Mouse (Mus musculus): ENCODE measurements around the gene Lsp1. TPM values are rescaled to one million over a fixed set of nuclear protein-coding genes. Genes with fewer than 3 reads are reported as not detected.

Lsp1 gene
- polyA plus RNA-seq, 1 experiment from 2014 or later, result 49.3 TPM

- Histone ChIP-seq H3K9me3 (replicated peaks) (no peaks in the 10 kb centered on the region), H3K27me3 (no peaks in the 10 kb centered on the region), H3K4me3 (replicated peaks) (0 out of 2 replicates have a peak overlapping the region, but pooled peaks have one; percentile 6), H3K4me2 (replicated peaks) (no peak overlapping the region), H3K4me1 (peaks cover 61% of the 10 kb centered on the region), H3K36me3 (no peaks in the 10 kb centered on the region), H3K27ac (replicated peaks) (peak overlapping the region; percentile 55; the same call in 1 of the 2 replicates), H3K9ac (no peak overlapping the region)
- 80% methylated on average over 13 of the region's 13 CpGs for WGBS
- no peak for ATAC-seq (ENCODE audit: insufficient number of reproducible peaks, low FRiP score, low TSS enrichment, low read depth)
Measured at GRCm38 (mm10) chr7:142476795-142477452, 16.3 kb downstream of the Lsp1 start.

- no peak overlapping the region for H3K9ac ChIP-seq
- H3K9me3 ChIP-seq (replicated peaks), result no peaks in the 10 kb centered on the region
- H3K4me1 ChIP-seq, result peaks cover 61% of the 10 kb centered on the region
- H3K36me3 ChIP-seq, result no peaks in the 10 kb centered on the region
- no peaks in the 10 kb centered on the region for H3K27me3 ChIP-seq
- H3K4me3 ChIP-seq (replicated peaks), result no peak overlapping the region
- H3K4me2 ChIP-seq (replicated peaks), result no peak overlapping the region
- WGBS, result 86% methylated on average over 6 of the region's 6 CpGs
- ATAC-seq (ENCODE audit: insufficient number of reproducible peaks, low FRiP score, low TSS enrichment, low read depth), result no peak
- peak overlapping the region; percentile 29; the same call in 1 of the 2 replicates for H3K27ac ChIP-seq (replicated peaks)
Measured at GRCm38 (mm10) chr7:142478001-142478400, 17.4 kb downstream of the Lsp1 start.

GRCm38 (mm10) chr7:142478574-142478973 lies 18.0 kb downstream of the Lsp1 start:
- Histone ChIP-seq H3K9me3 (replicated peaks) (no peaks in the 10 kb centered on the region), H3K36me3 (no peaks in the 10 kb centered on the region), H3K9ac (no peak overlapping the region), H3K27me3 (no peaks in the 10 kb centered on the region), H3K4me3 (replicated peaks) (no peak overlapping the region), H3K27ac (replicated peaks) (peak overlapping the region; percentile 29; the same call in 1 of the 2 replicates), H3K4me1 (peaks cover 65% of the 10 kb centered on the region), H3K4me2 (replicated peaks) (no peak overlapping the region)
- ATAC-seq (ENCODE audit: insufficient number of reproducible peaks, low FRiP score, low TSS enrichment, low read depth), result no peak
- WGBS, result 81% methylated on average over 2 of the region's 2 CpGs

- H3K4me1 ChIP-seq, result peaks cover 72% of the 10 kb centered on the region
- no peaks in the 10 kb centered on the region for H3K27me3 ChIP-seq
- peak overlapping the region; percentile 98; the same call in 1 of the 2 replicates for H3K27ac ChIP-seq (replicated peaks)
- no peak overlapping the region for H3K4me3 ChIP-seq (replicated peaks)
- H3K9me3 ChIP-seq (replicated peaks), result no peaks in the 10 kb centered on the region
- no peak for ATAC-seq (ENCODE audit: insufficient number of reproducible peaks, low FRiP score, low TSS enrichment, low read depth)
- no peak overlapping the region for H3K4me2 ChIP-seq (replicated peaks)
- H3K9ac ChIP-seq, result no peak overlapping the region
- H3K36me3 ChIP-seq, result no peaks in the 10 kb centered on the region
Measured at GRCm38 (mm10) chr7:142479307-142479706, 18.7 kb downstream of the Lsp1 start.

- Histone ChIP-seq H3K27ac (replicated peaks) (peak overlapping the region; percentile 98; the same call in 1 of the 2 replicates), H3K4me3 (replicated peaks) (no peak overlapping the region), H3K9ac (no peak overlapping the region), H3K9me3 (replicated peaks) (no peaks in the 10 kb centered on the region), H3K4me2 (replicated peaks) (no peak overlapping the region), H3K36me3 (no peaks in the 10 kb centered on the region), H3K4me1 (peaks cover 74% of the 10 kb centered on the region), H3K27me3 (no peaks in the 10 kb centered on the region)
- 89% methylated on average over 3 of the region's 3 CpGs for WGBS
- no peak for ATAC-seq (ENCODE audit: insufficient number of reproducible peaks, low FRiP score, low TSS enrichment, low read depth)
Measured at GRCm38 (mm10) chr7:142479886-142480285, 19.3 kb downstream of the Lsp1 start.

- ATAC-seq (ENCODE audit: insufficient number of reproducible peaks, low FRiP score, low TSS enrichment, low read depth), result no peak
- Histone ChIP-seq H3K4me3 (replicated peaks) (no peak overlapping the region), H3K27me3 (no peaks in the 10 kb centered on the region), H3K27ac (replicated peaks) (peak overlapping the region; percentile 98), H3K36me3 (no peaks in the 10 kb centered on the region), H3K9ac (no peak overlapping the region), H3K9me3 (replicated peaks) (no peaks in the 10 kb centered on the region), H3K4me2 (replicated peaks) (no peak overlapping the region), H3K4me1 (peaks cover 75% of the 10 kb centered on the region)
- 83% methylated on average over 3 of the region's 3 CpGs for WGBS
Measured at GRCm38 (mm10) chr7:142480661-142481060, 20.1 kb downstream of the Lsp1 start.

DNA sequence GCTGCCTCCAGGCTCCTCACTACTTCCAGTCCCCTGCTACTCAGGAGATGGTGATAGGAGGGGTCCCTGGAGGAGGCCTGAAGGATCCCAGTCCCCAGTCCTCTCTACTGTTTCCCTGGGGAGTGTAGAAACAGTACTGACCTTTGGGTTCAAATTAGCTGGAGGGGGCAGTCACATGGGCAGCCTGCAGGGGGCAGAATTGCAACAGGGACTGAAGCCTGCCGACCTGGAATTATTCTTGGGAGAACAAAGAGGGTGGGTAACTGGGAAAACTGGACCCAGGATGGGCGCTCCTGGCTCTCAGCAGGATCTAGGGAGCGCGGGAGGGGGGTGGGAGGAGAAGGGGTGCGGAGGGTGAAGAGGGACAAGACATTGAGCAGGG lies 20.6 kb downstream of the Lsp1 start:
- Histone ChIP-seq H3K27me3 (no peaks in the 10 kb centered on the region), H3K9ac (no peak overlapping the region), H3K4me3 (replicated peaks) (peak overlapping the region; percentile 20), H3K9me3 (replicated peaks) (no peaks in the 10 kb centered on the region), H3K36me3 (no peaks in the 10 kb centered on the region), H3K4me2 (replicated peaks) (peak overlapping the region; percentile 46), H3K27ac (replicated peaks) (peak overlapping the region; percentile 98), H3K4me1 (peaks cover 75% of the 10 kb centered on the region)
- no peak for ATAC-seq (ENCODE audit: insufficient number of reproducible peaks, low FRiP score, low TSS enrichment, low read depth)
- 2% methylated on average over 5 of the region's 5 CpGs for WGBS

DNA sequence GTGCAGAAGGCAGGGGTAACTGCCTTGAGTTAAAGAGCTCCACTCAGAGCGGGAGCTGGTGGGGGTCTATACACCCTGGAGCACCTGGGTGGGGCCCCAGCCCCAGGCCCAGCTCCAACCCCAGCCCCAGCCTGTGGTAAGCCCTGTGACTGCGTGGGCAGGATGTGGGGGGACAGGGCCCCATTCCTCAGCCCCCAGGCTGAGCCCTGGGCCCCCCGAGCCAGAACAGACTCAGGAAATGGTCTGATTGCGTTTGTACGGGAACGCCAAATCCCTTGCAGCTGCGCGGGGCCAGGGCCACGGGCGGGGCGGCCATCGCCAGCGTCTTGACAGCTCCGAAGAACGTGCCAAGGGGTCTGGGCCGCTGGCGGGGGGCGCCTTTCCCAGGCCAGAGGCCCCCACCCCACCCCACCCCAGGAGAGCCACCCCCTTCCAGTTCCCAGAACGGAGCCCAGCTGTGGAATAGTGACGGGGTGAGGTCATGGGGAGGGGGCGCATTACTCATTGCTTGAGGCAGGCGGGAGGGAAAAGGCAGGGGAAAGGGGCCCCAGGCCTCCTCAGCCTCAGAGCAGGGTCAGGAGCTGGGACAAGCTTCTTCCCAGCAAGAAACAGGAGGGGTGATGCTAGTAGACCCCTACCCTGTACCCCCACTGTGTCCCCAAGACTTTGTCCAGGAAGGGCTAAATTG lies 21.1 kb downstream of the Lsp1 start:
- peak overlapping the region; percentile 98 for H3K27ac ChIP-seq (replicated peaks)
- 1% methylated on average over 21 of the region's 22 CpGs for WGBS
- peak overlapping the region; percentile 20 for H3K4me3 ChIP-seq (replicated peaks)
- H3K4me2 ChIP-seq (replicated peaks), result peak overlapping the region; percentile 46
- H3K27me3 ChIP-seq, result no peaks in the 10 kb centered on the region
- ATAC-seq (ENCODE audit: insufficient number of reproducible peaks, low FRiP score, low TSS enrichment, low read depth), result peak; percentile 86
- H3K9ac ChIP-seq, result no peak overlapping the region
- H3K9me3 ChIP-seq (replicated peaks), result no peaks in the 10 kb centered on the region
- peaks cover 77% of the 10 kb centered on the region for H3K4me1 ChIP-seq
- no peaks in the 10 kb centered on the region for H3K36me3 ChIP-seq

DNA sequence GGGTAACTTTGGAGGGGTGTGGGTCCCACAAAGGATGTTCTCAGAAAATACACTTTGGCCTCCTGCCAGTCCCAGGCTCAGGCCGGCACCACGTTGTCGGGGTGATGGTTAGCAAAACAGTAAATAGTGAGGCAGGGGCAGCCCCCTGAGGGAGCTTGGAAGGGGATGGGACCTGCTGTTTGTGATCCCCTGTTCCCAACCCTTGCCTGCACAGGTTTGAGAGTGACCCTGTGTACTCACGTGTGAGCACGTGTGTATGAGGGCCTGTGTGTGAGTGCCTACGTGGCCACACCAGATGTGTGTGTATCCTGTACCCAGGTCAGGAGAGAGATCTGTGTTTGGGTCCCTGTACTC lies 21.6 kb downstream of the Lsp1 start:
- peaks cover 77% of the 10 kb centered on the region for H3K4me1 ChIP-seq
- H3K4me2 ChIP-seq (replicated peaks), result peak overlapping the region; percentile 46
- no peak overlapping the region for H3K4me3 ChIP-seq (replicated peaks)
- no peaks in the 10 kb centered on the region for H3K36me3 ChIP-seq
- H3K9me3 ChIP-seq (replicated peaks), result no peaks in the 10 kb centered on the region
- 6% methylated on average over 6 of the region's 6 CpGs for WGBS
- no peaks in the 10 kb centered on the region for H3K27me3 ChIP-seq
- H3K27ac ChIP-seq (replicated peaks), result peak overlapping the region; percentile 98
- peak overlapping the region; percentile 6; the same call in 1 of the 2 replicates for H3K9ac ChIP-seq
- peak; percentile 2; the same call in 1 of the 2 replicates for ATAC-seq (ENCODE audit: insufficient number of reproducible peaks, low FRiP score, low TSS enrichment, low read depth)

GRCm38 (mm10) chr7:142483136-142483535 lies 22.5 kb downstream of the Lsp1 start:
- ATAC-seq (ENCODE audit: insufficient number of reproducible peaks, low FRiP score, low TSS enrichment, low read depth), result peak; percentile 12; the same call in 1 of the 2 replicates
- Histone ChIP-seq H3K9me3 (replicated peaks) (no peaks in the 10 kb centered on the region), H3K27me3 (no peaks in the 10 kb centered on the region), H3K4me3 (replicated peaks) (no peak overlapping the region), H3K27ac (replicated peaks) (peak overlapping the region; percentile 98), H3K36me3 (no peaks in the 10 kb centered on the region), H3K4me2 (replicated peaks) (no peak overlapping the region), H3K4me1 (peaks cover 86% of the 10 kb centered on the region), H3K9ac (no peak overlapping the region)
- 35% methylated on average over 11 of the region's 11 CpGs for WGBS

DNA sequence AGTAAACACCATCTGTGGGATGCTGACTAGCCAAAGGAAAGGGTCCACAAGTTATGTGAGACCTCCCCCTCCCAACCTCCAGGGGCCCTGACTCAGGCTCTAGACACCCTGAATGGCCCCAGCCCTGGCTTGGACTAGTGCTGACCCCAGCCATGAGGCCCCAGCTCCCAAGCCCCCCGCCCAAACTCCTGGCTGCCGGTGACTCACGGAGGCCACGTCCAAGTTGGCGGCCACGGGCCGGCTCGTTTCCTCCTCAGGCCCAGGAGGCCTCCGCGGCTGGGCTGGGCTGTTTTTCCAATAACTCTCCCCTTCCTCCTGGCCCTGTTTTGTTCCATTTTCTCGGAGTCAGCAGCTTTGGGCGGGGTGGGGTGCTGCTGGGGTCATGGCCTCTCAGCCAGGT lies 24.2 kb downstream of the Lsp1 start:
- Histone ChIP-seq H3K4me2 (replicated peaks) (no peak overlapping the region), H3K4me1 (peaks cover 87% of the 10 kb centered on the region), H3K36me3 (peaks cover 8% of the 10 kb centered on the region), H3K4me3 (replicated peaks) (no peak overlapping the region), H3K27ac (replicated peaks) (peak overlapping the region; percentile 98), H3K27me3 (no peaks in the 10 kb centered on the region), H3K9ac (no peak overlapping the region), H3K9me3 (replicated peaks) (no peaks in the 10 kb centered on the region)
- WGBS, result 66% methylated on average over 12 of the region's 12 CpGs
- no peak for ATAC-seq (ENCODE audit: insufficient number of reproducible peaks, low FRiP score, low TSS enrichment, low read depth)
